Mouse (Mus musculus): ENCODE data around the gene Havcr2. TPM values are rescaled to one million over a fixed set of nuclear protein-coding genes. Genes with fewer than 3 reads are reported as not detected.
"Not testable (repeated sequence)": the region's sequence is repeated elsewhere in the genome, so short reads cannot be mapped to it uniquely, and the experiment has no call there.

Gene Havcr2
- total RNA-seq, 2 experiments from 2014 or later, result 2.6 to 3.0 TPM

GRCm38 (mm10) chr11:46449461-46450080 lies 5.2 kb upstream of the Havcr2 start:
- no peak for DNase-seq (ENCODE audit: low spot score in 2 of 2)

GRCm38 (mm10) chr11:46459960-46460359 lies 5.2 kb downstream of the Havcr2 start:
- no peak for DNase-seq (ENCODE audit: low spot score in 2 of 2)

- DNase-seq (ENCODE audit: low spot score in 2 of 2), result no peak
Measured at GRCm38 (mm10) chr11:46461362-46461761, 6.6 kb downstream of the Havcr2 start.

- DNase-seq (ENCODE audit: low spot score in 2 of 2), result no peak
Measured at GRCm38 (mm10) chr11:46461931-46462330, 7.2 kb downstream of the Havcr2 start.

GRCm38 (mm10) chr11:46466878-46467277 lies 12.1 kb downstream of the Havcr2 start:
- DNase-seq (ENCODE audit: low spot score in 2 of 2), result no peak

- no peak for DNase-seq (ENCODE audit: low spot score in 2 of 2)
Measured at GRCm38 (mm10) chr11:46474220-46474619, 19.5 kb downstream of the Havcr2 start.

- DNase-seq (ENCODE audit: low spot score in 2 of 2), result no peak
Measured at GRCm38 (mm10) chr11:46479311-46479710, 24.6 kb downstream of the Havcr2 start.

- no peak for DNase-seq (ENCODE audit: low spot score in 2 of 2)
Measured at GRCm38 (mm10) chr11:46480517-46480916, 25.8 kb downstream of the Havcr2 start.

- DNase-seq (ENCODE audit: low spot score in 2 of 2), result no peak
Measured at GRCm38 (mm10) chr11:46488231-46488630, 33.5 kb downstream of the Havcr2 start.

GRCm38 (mm10) chr11:46488650-46489049 lies 33.9 kb downstream of the Havcr2 start:
- no peak for DNase-seq (ENCODE audit: low spot score in 2 of 2)

- DNase-seq (ENCODE audit: low spot score in 2 of 2), result no peak
Measured at GRCm38 (mm10) chr11:46507146-46507545, 52.4 kb downstream of the Havcr2 start.

- DNase-seq (ENCODE audit: low spot score in 2 of 2), result no peak
Measured at GRCm38 (mm10) chr11:46509900-46510299, 55.2 kb downstream of the Havcr2 start.

GRCm38 (mm10) chr11:46521341-46521740 lies 66.6 kb downstream of the Havcr2 start:
- DNase-seq (ENCODE audit: low spot score in 2 of 2), result not testable (repeated sequence)

- no peak for DNase-seq (ENCODE audit: low spot score in 2 of 2)
Measured at GRCm38 (mm10) chr11:46522719-46523118, 68.0 kb downstream of the Havcr2 start.

- DNase-seq (ENCODE audit: low spot score in 2 of 2), result no peak
Measured at GRCm38 (mm10) chr11:46523912-46524311, 69.2 kb downstream of the Havcr2 start, which contains the start of gene Gm12169. Gene Gm12169, plus strand, starts transcription at chr11:46524212.

GRCm38 (mm10) chr11:46530149-46530548 lies 75.4 kb downstream of the Havcr2 start:
- DNase-seq (ENCODE audit: low spot score in 2 of 2), result no peak

Other genes starting within 250 kb of the Havcr2 start
- 1 to 10 TPM; 3.0 to 3.9 TPM for gene Fndc9, start 219.4 kb upstream of the Havcr2 start, total RNA-seq (2021)
- 100 to 1,000 TPM; 619 to 654 TPM for gene Cyfip2, start 142.1 kb upstream of the Havcr2 start, total RNA-seq (2021)
- gene Itk, start 65.4 kb upstream of the Havcr2 start, total RNA-seq (2021), result under 1 TPM; 0.21 to 0.28 TPM
- not detected for gene Fam71b, start 58.4 kb upstream of the Havcr2 start, total RNA-seq (2021)
- 10 to 100 TPM; 24.7 to 32.3 TPM for gene Med7, start 18.0 kb upstream of the Havcr2 start, total RNA-seq (2021)
- gene Gm12169, start 69.3 kb downstream of the Havcr2 start, total RNA-seq (2021), result not detected
- not detected for gene BC053393, start 116.6 kb downstream of the Havcr2 start, total RNA-seq (2021)
- not detected for gene Dppa1, start 174.3 kb downstream of the Havcr2 start, total RNA-seq (2021)